Mouse (Mus musculus) 3134 (cell line): Measurements from ENCODE around the gene Glt28d2.
"Not testable (repeated sequence)": the region's sequence is repeated elsewhere in the genome, so short reads cannot be mapped to it uniquely, and the experiment has no call there.

Experiments used
- DNase-seq: peaks from one replicate; pipeline ENCODE4 v3.0.0-alpha.2; 2011; ENCODE audit warnings: low spot score; ENCODE audit not compliant: insufficient read length; ENCODE audit errors: extremely low read depth

Gene Glt28d2

GRCm38 (mm10) chr3:85887239-85887827 is at the start of gene Glt28d2, which contains the start of gene Gm37240:
TSS of gene Glt28d2 (minus strand) at chr3:85887516.
TSS of gene Gm37240 (minus strand) at chr3:85887518.
- DNase-seq, result peak; percentile 98

GRCm38 (mm10) chr3:85933586-85933985 is 46.3 kb upstream of the Glt28d2 start:
- DNase-seq, result no peak

GRCm38 (mm10) chr3:85931859-85932258 is 44.5 kb upstream of the Glt28d2 start:
- no peak for DNase-seq

GRCm38 (mm10) chr3:85930671-85931255 is 43.4 kb upstream of the Glt28d2 start:
- DNase-seq, result no peak

GRCm38 (mm10) chr3:85929711-85930110 is 42.4 kb upstream of the Glt28d2 start:
- peak; percentile 50 for DNase-seq

GRCm38 (mm10) chr3:85928140-85928611 is 40.9 kb upstream of the Glt28d2 start:
- no peak for DNase-seq

GRCm38 (mm10) chr3:85927296-85927695 is 40.0 kb upstream of the Glt28d2 start:
- no peak for DNase-seq

- DNase-seq, result peak; percentile 73
Observed at GRCm38 (mm10) chr3:85923954-85924945, 36.9 kb upstream of the Glt28d2 start.

GRCm38 (mm10) chr3:85923343-85923742 is 36.0 kb upstream of the Glt28d2 start:
- DNase-seq, result no peak

GRCm38 (mm10) chr3:85922331-85922730 is 35.0 kb upstream of the Glt28d2 start:
- no peak for DNase-seq

GRCm38 (mm10) chr3:85920671-85921070 is 33.4 kb upstream of the Glt28d2 start:
- DNase-seq, result not testable (repeated sequence)

GRCm38 (mm10) chr3:85917600-85917999 is 30.3 kb upstream of the Glt28d2 start:
- DNase-seq, result no peak

- no peak for DNase-seq
Observed at GRCm38 (mm10) chr3:85914806-85915205, 27.5 kb upstream of the Glt28d2 start.

GRCm38 (mm10) chr3:85907136-85907535 is 19.8 kb upstream of the Glt28d2 start:
- no peak for DNase-seq

GRCm38 (mm10) chr3:85904371-85904770 is 17.1 kb upstream of the Glt28d2 start:
- DNase-seq, result no peak

- DNase-seq, result no peak
Observed at GRCm38 (mm10) chr3:85895020-85895419, 7.7 kb upstream of the Glt28d2 start.

GRCm38 (mm10) chr3:85891571-85891970 is 4.3 kb upstream of the Glt28d2 start:
- peak; percentile 17 for DNase-seq

GRCm38 (mm10) chr3:85888221-85888671 is 930 bp upstream of the Glt28d2 start:
- peak; percentile 79 for DNase-seq

GRCm38 (mm10) chr3:85886636-85887238 is 579 bp downstream of the Glt28d2 start:
- no peak for DNase-seq

- no peak for DNase-seq
Observed at GRCm38 (mm10) chr3:85885906-85886305, 1.4 kb downstream of the Glt28d2 start.

GRCm38 (mm10) chr3:85880687-85881086 is 6.6 kb downstream of the Glt28d2 start:
- peak; percentile 78 for DNase-seq
